Mouse (Mus musculus) embryonic fibroblast, embryonic 13.5 days (primary cell): ENCODE data around the gene Maz.

Experiments
- CTCF ChIP-seq: IDR thresholded peaks from 2 replicates; pipeline ENCODE4 v1.5.1; 2011; ENCODE audit warnings: mild to moderate bottlenecking, control low read depth, low read length, moderate library complexity, borderline replicate concordance; ENCODE audit not compliant: insufficient read depth
- POLR2A ChIP-seq: IDR thresholded peaks from 2 replicates; pipeline ENCODE4 v1.6.1; 2011; ENCODE audit warnings: low read depth, mild to moderate bottlenecking, control low read depth, low read length, moderate library complexity

GRCm38 (mm10) chr7:127016481-127016485, 10.6 kb downstream of the Maz start, which contains the start of gene Pagr1b:
- no peak for TF ChIP-seq POLR2A
- TF ChIP-seq CTCF = no peak
